Mouse (Mus musculus) ovary, postnatal 14 days (tissue): ENCODE data around the gene Cenpb.
A peak's percentile ranks its signal among the peaks of the same experiment; 100 is the strongest.

Experiments used
- DNase-seq: peaks from one replicate; pipeline ENCODE4 v3.0.0; 2022; ENCODE audit warnings: low spot score

Cenpb gene

GRCm38 (mm10) chr2:131200710-131201109 is 20.8 kb upstream of the Cenpb start:
- DNase-seq, result no peak

GRCm38 (mm10) chr2:131196606-131197316 is 16.9 kb upstream of the Cenpb start:
- DNase-seq, result no peak

- DNase-seq, result no peak
These were observed 11.1 kb upstream of the Cenpb start for GRCm38 (mm10) chr2:131191005-131191390.

GRCm38 (mm10) chr2:131190344-131191004 is 10.6 kb upstream of the Cenpb start:
- DNase-seq, result no peak

GRCm38 (mm10) chr2:131189521-131190309 is 9.8 kb upstream of the Cenpb start:
- no peak for DNase-seq

GRCm38 (mm10) chr2:131188311-131188710 is 8.4 kb upstream of the Cenpb start:
- no peak for DNase-seq

- no peak for DNase-seq
These were observed 7.7 kb upstream of the Cenpb start for GRCm38 (mm10) chr2:131187602-131187922.

- peak; percentile 73 for DNase-seq
These were observed 7.1 kb upstream of the Cenpb start, which contains the start of the genes Cdc25b and Spef1 for GRCm38 (mm10) chr2:131186771-131187601. Cdc25b (plus strand) TSS chr2:131186949. Spef1 (minus strand) TSS chr2:131187282.

GRCm38 (mm10) chr2:131186343-131186742 is 6.5 kb upstream of the Cenpb start:
- DNase-seq, result no peak

- peak; percentile 44 for DNase-seq
These were observed 501 bp downstream of the Cenpb start for GRCm38 (mm10) chr2:131179246-131179886.

- DNase-seq, result no peak
These were observed 1.0 kb downstream of the Cenpb start for GRCm38 (mm10) chr2:131178828-131179245.

GRCm38 (mm10) chr2:131177932-131178331 is 1.9 kb downstream of the Cenpb start:
- no peak for DNase-seq

- DNase-seq, result no peak
These were observed 3.4 kb downstream of the Cenpb start for GRCm38 (mm10) chr2:131176491-131176890.

- DNase-seq, result no peak
These were observed 3.9 kb downstream of the Cenpb start for GRCm38 (mm10) chr2:131175945-131176309.

- DNase-seq, result no peak
These were observed 4.5 kb downstream of the Cenpb start for GRCm38 (mm10) chr2:131175286-131175944.

- DNase-seq, result peak; percentile 40
These were observed 5.2 kb downstream of the Cenpb start for GRCm38 (mm10) chr2:131174700-131175099.

GRCm38 (mm10) chr2:131172322-131172721 is 7.5 kb downstream of the Cenpb start:
- no peak for DNase-seq

- DNase-seq, result peak; percentile 48
These were observed 8.3 kb downstream of the Cenpb start for GRCm38 (mm10) chr2:131171401-131172104.

- no peak for DNase-seq
These were observed 8.9 kb downstream of the Cenpb start for GRCm38 (mm10) chr2:131170936-131171335.

GRCm38 (mm10) chr2:131168914-131169313 is 11.0 kb downstream of the Cenpb start:
- no peak for DNase-seq
